In genomic region chr6:128358999-128359398, GRCm38 (mm10) we compare ENCODE assay signal across 10 mouse cellular contexts. TPM values are rescaled to one million over a fixed set of nuclear protein-coding genes. Genes with fewer than 3 reads are reported as not detected.
DNase-seq lines count a peak whose midpoint lies in the region; ATAC-seq and TF ChIP-seq lines count a peak whose summit lies in the region.
"Had no signal": no experiment of that assay in that cellular context is flagged by ENCODE, and none has a peak within 500 bp of the region (broad histone marks: within the 10 kb centered on the region; RNA-seq: fewer than 3 reads in every experiment).

No protein-coding gene starts in this region.

- 22% methylated on average over 2 of the region's 2 CpGs for WGBS in kidney, embryonic 16.5 days
- 42% methylated on average over 2 of the region's 2 CpGs for WGBS in heart, embryonic 10.5 days
- 27% methylated on average over 2 of the region's 2 CpGs for WGBS in stomach, postnatal 0 days

- no peak for TF ChIP-seq EP300 in stomach, postnatal 0 days (optimal IDR thresholded peaks at IDR 0.05)

- peaks cover 38% of the 10 kb centered on the region for H3K4me1 ChIP-seq in kidney, embryonic 16.5 days (ENCODE audit: insufficient read depth, low read length)
- H3K4me1 ChIP-seq in heart, embryonic 10.5 days: peaks cover 22% of the 10 kb centered on the region
- H3K4me1 ChIP-seq in stomach, postnatal 0 days (replicated peaks; ENCODE audit: control insufficient read depth, insufficient read depth): peaks cover 2% of the 10 kb centered on the region; the same call in 1 of the 2 replicates

- no peak for ATAC-seq in kidney, embryonic 16.5 days (ENCODE audit: low FRiP score, low TSS enrichment)
- no peak for ATAC-seq in stomach, postnatal 0 days (ENCODE audit: low FRiP score, low TSS enrichment)

- H3K9ac ChIP-seq in kidney, embryonic 16.5 days (replicated peaks; ENCODE audit: low read length): no peak overlapping the region
- no peak overlapping the region for H3K9ac ChIP-seq in stomach, postnatal 0 days (ENCODE audit: low read length)
- H3K9ac ChIP-seq: embryonic facial prominence, embryonic 12.5 days; liver, embryonic 15.5 days had no signal

- no peak overlapping the region for H3K4me2 ChIP-seq in kidney, embryonic 16.5 days (replicated peaks; ENCODE audit: low read depth, low read length)
- no peak overlapping the region for H3K4me2 ChIP-seq in stomach, postnatal 0 days (replicated peaks; ENCODE audit: low read depth)
- H3K4me2 ChIP-seq: embryonic facial prominence, embryonic 12.5 days; liver, embryonic 15.5 days had no signal

- H3K27ac ChIP-seq in kidney, embryonic 16.5 days (ENCODE audit: low read length): no peak overlapping the region
- no peak overlapping the region for H3K27ac ChIP-seq in heart, embryonic 10.5 days
- H3K27ac ChIP-seq in stomach, postnatal 0 days (replicated peaks): no peak overlapping the region
- H3K27ac ChIP-seq: embryonic facial prominence, embryonic 12.5 days; liver, embryonic 15.5 days had no signal

- DNase-seq in kidney, adult 11 months: peak; percentile 54
- DNase-seq in NIH3T3 (ENCODE audit: low read depth): peak; percentile 85
- DNase-seq in cerebellum, postnatal 14 days: peak; percentile 86
- DNase-seq in heart, embryonic 10.5 days (ENCODE audit: low spot score): peak; percentile 79
- peak; percentile 71 to 74 for DNase-seq in left cerebral cortex, adult 18-20 months (ENCODE audit: low spot score in 2 of 2)
- DNase-seq in natural killer cell, adult 2 months (ENCODE audit: low spot score in 2 of 2): peak; percentile 34 to 65
- peak; percentile 58 for DNase-seq in stomach, postnatal 0 days (ENCODE audit: low spot score)

- H3K27me3 ChIP-seq in kidney, embryonic 16.5 days (ENCODE audit: insufficient read depth, low read length): no peaks in the 10 kb centered on the region
- H3K27me3 ChIP-seq in heart, embryonic 10.5 days (ENCODE audit: insufficient read depth, poor library complexity, severe bottlenecking): no peaks in the 10 kb centered on the region
- no peaks in the 10 kb centered on the region for H3K27me3 ChIP-seq in stomach, postnatal 0 days (ENCODE audit: control insufficient read depth, insufficient read depth, low read length)
- H3K27me3 ChIP-seq: embryonic facial prominence, embryonic 12.5 days had no signal

- H3K4me3 ChIP-seq in kidney, embryonic 16.5 days (ENCODE audit: low read length): no peak overlapping the region
- H3K4me3 ChIP-seq in heart, embryonic 10.5 days: no peak overlapping the region
- no peak overlapping the region for H3K4me3 ChIP-seq in stomach, postnatal 0 days (ENCODE audit: low read depth, low read length)
- H3K4me3 ChIP-seq: embryonic facial prominence, embryonic 12.5 days; liver, embryonic 15.5 days had no signal

- H3K9me3 ChIP-seq in kidney, embryonic 16.5 days (ENCODE audit: low read length): no peaks in the 10 kb centered on the region
- H3K9me3 ChIP-seq in heart, embryonic 10.5 days: no peaks in the 10 kb centered on the region
- H3K9me3 ChIP-seq in stomach, postnatal 0 days (ENCODE audit: control insufficient read depth, low read length): no peaks in the 10 kb centered on the region
- H3K9me3 ChIP-seq: embryonic facial prominence, embryonic 12.5 days; liver, embryonic 15.5 days had no signal

- TF ChIP-seq CTCF in stomach, postnatal 0 days (IDR thresholded peaks at IDR 0.05; ENCODE audit: low read depth): peak; percentile 88

- H3K36me3 ChIP-seq in kidney, embryonic 16.5 days (ENCODE audit: insufficient read depth, low read length): peaks cover 25% of the 10 kb centered on the region
- peaks cover 28% of the 10 kb centered on the region for H3K36me3 ChIP-seq in heart, embryonic 10.5 days
- H3K36me3 ChIP-seq in stomach, postnatal 0 days (ENCODE audit: control insufficient read depth, insufficient read depth, low read length): peaks cover 4% of the 10 kb centered on the region

RNA-seq across cellular contexts. Expression of gene Tulp3, which starts 3.3 kb away (rescaled TPM):
- 24.1 and 28.4 TPM in 2 replicates for polyA plus RNA-seq in kidney, embryonic 16.5 days (2015; fragmentation: Nextera tagmentation; extraction: Ambion mirVana)
- polyA plus RNA-seq in heart, embryonic 10.5 days (2016; fragmentation: Nextera tagmentation; extraction: Ambion mirVana): 13.1 and 16.1 TPM in 2 replicates
- total RNA-seq in left cerebral cortex, adult 18-20 months (2021): 10 to 100 TPM; 15.4 to 18.6 TPM
- polyA plus RNA-seq in stomach, postnatal 0 days (2015; fragmentation: Nextera tagmentation; extraction: Ambion mirVana): 5.0 and 5.3 TPM in 2 replicates

RNA-seq across cellular contexts. Expression of gene Rhno1, which starts 3.7 kb away (rescaled TPM):
- polyA plus RNA-seq in kidney, embryonic 16.5 days (2015; fragmentation: Nextera tagmentation; extraction: Ambion mirVana): 121 and 131 TPM in 2 replicates
- 97.3 and 121 TPM in 2 replicates for polyA plus RNA-seq in heart, embryonic 10.5 days (2016; fragmentation: Nextera tagmentation; extraction: Ambion mirVana)
- total RNA-seq in left cerebral cortex, adult 18-20 months (2021): 10 to 100 TPM; 18.0 to 18.8 TPM
- polyA plus RNA-seq in stomach, postnatal 0 days (2015; fragmentation: Nextera tagmentation; extraction: Ambion mirVana): 39.1 and 41.0 TPM in 2 replicates

RNA-seq across cellular contexts. Expression of gene Foxm1, which starts 3.8 kb away (rescaled TPM):
- 31.3 and 38.3 TPM in 2 replicates for polyA plus RNA-seq in kidney, embryonic 16.5 days (2015; fragmentation: Nextera tagmentation; extraction: Ambion mirVana)
- 31.2 and 33.4 TPM in 2 replicates for polyA plus RNA-seq in heart, embryonic 10.5 days (2016; fragmentation: Nextera tagmentation; extraction: Ambion mirVana)
- 1 to 10 TPM; 1.1 to 1.2 TPM for total RNA-seq in left cerebral cortex, adult 18-20 months (2021)
- 5.4 and 5.7 TPM in 2 replicates for polyA plus RNA-seq in stomach, postnatal 0 days (2015; fragmentation: Nextera tagmentation; extraction: Ambion mirVana)

RNA-seq across cellular contexts. Expression of gene Tex52, which starts 16.3 kb away (rescaled TPM):
- polyA plus RNA-seq in kidney, embryonic 16.5 days (2015; fragmentation: Nextera tagmentation; extraction: Ambion mirVana): 0.21 and 0.35 TPM in 2 replicates
- polyA plus RNA-seq in heart, embryonic 10.5 days (2016; fragmentation: Nextera tagmentation; extraction: Ambion mirVana): 0.29 TPM in 1 of 2 replicates, not detected in the other
- total RNA-seq in left cerebral cortex, adult 18-20 months (2021): 1 to 10 TPM in 1 of 2 experiments, under 1 TPM in 1; 0.68 to 1.3 TPM
- 0.10 and 0.18 TPM in 2 replicates for polyA plus RNA-seq in stomach, postnatal 0 days (2015; fragmentation: Nextera tagmentation; extraction: Ambion mirVana)

RNA-seq across cellular contexts. Expression of gene Gm44596, which starts 16.3 kb away (rescaled TPM):
- polyA plus RNA-seq in kidney, embryonic 16.5 days (2015; fragmentation: Nextera tagmentation; extraction: Ambion mirVana): not detected in 2 replicates
- polyA plus RNA-seq in heart, embryonic 10.5 days (2016; fragmentation: Nextera tagmentation; extraction: Ambion mirVana): not detected in 2 replicates
- total RNA-seq in left cerebral cortex, adult 18-20 months (2021): not detected
- polyA plus RNA-seq in stomach, postnatal 0 days (2015; fragmentation: Nextera tagmentation; extraction: Ambion mirVana): not detected in 2 replicates
- polyA plus RNA-seq: embryonic facial prominence, embryonic 12.5 days; liver, embryonic 15.5 days had no signal
